Mouse (Mus musculus): ENCODE data around the gene Omp. TPM values are rescaled to one million over a fixed set of nuclear protein-coding genes. Genes with fewer than 3 reads are reported as not detected.

Gene Omp
- not detected for polyA plus RNA-seq (2014; fragmentation: Illumina TruSeq; extraction: RNeasy Lipid Tissue Mini Kit (QIAGEN cat#74804); ENCODE audit: low read depth, low replicate concordance)

GRCm38 (mm10) chr7:98145402-98145801 is at the start of gene Omp:
TSS of gene Omp (minus strand) at chr7:98145502.

GRCm38 (mm10) chr7:98177929-98178559 is 32.7 kb upstream of the Omp start, which contains the start of gene Capn5:
TSS of gene Capn5 (minus strand) at chr7:98178274.

GRCm38 (mm10) chr7:98119179-98119960 is 25.9 kb downstream of the Omp start, which contains the start of gene Myo7a:
TSS of gene Myo7a (minus strand) at chr7:98119524.

Other genes with a start within 250 kb of the Omp start
- gene Gdpd4, start 225.5 kb downstream of the Omp start, polyA plus RNA-seq (2014; fragmentation: Illumina TruSeq; extraction: RNeasy Lipid Tissue Mini Kit (QIAGEN cat#74804); ENCODE audit: low read depth, low replicate concordance) = not detected
- gene Myo7a, start 26.0 kb downstream of the Omp start, polyA plus RNA-seq (2014; fragmentation: Illumina TruSeq; extraction: RNeasy Lipid Tissue Mini Kit (QIAGEN cat#74804); ENCODE audit: low read depth, low replicate concordance) = 2.0 TPM
- 0.40 TPM for gene Capn5, start 32.8 kb upstream of the Omp start, polyA plus RNA-seq (2014; fragmentation: Illumina TruSeq; extraction: RNeasy Lipid Tissue Mini Kit (QIAGEN cat#74804); ENCODE audit: low read depth, low replicate concordance)
- gene B3gnt6, start 54.0 kb upstream of the Omp start, polyA plus RNA-seq (2014; fragmentation: Illumina TruSeq; extraction: RNeasy Lipid Tissue Mini Kit (QIAGEN cat#74804); ENCODE audit: low read depth, low replicate concordance) = not detected
- gene Acer3, start 175.7 kb upstream of the Omp start, polyA plus RNA-seq (2014; fragmentation: Illumina TruSeq; extraction: RNeasy Lipid Tissue Mini Kit (QIAGEN cat#74804); ENCODE audit: low read depth, low replicate concordance) = 34.8 TPM
- gene Tsku, start 215.8 kb upstream of the Omp start, polyA plus RNA-seq (2014; fragmentation: Illumina TruSeq; extraction: RNeasy Lipid Tissue Mini Kit (QIAGEN cat#74804); ENCODE audit: low read depth, low replicate concordance) = 4.0 TPM

Measured in liver, adult 10 weeks (tissue).